Mouse (Mus musculus) intestine, embryonic 16.5 days (tissue): ENCODE measurements around the gene Ky. TPM values are rescaled to one million over a fixed set of nuclear protein-coding genes. Genes with fewer than 3 reads are reported as not detected.

Experiments used
- ATAC-seq: fragments of 200-750 bp; cut with Nextera tagmentation; 2 replicates; pipeline ENCODE4 v1.8.0; 2017; ENCODE audit warnings: moderate TSS enrichment, moderate library complexity
- H3K27ac ChIP-seq: fragments of 300-500 bp; sonication (generic); 2 replicates; pipeline ENCODE4 v1.5.1; 2014; ENCODE audit warnings: mild to moderate bottlenecking, low read length
- H3K27me3 ChIP-seq: fragments of 300-500 bp; sonication (generic); replicated peaks from 2 replicates; pipeline ENCODE4 v1.6.1; 2014; ENCODE audit warnings: low read length, control low read depth, mixed read lengths; ENCODE audit not compliant: control insufficient read depth, insufficient read depth
- H3K36me3 ChIP-seq: fragments of 300-500 bp; sonication (generic); 2 replicates; pipeline ENCODE4 v1.6.1; 2014; ENCODE audit warnings: low read length, control low read depth; ENCODE audit not compliant: control insufficient read depth, insufficient read depth
- H3K4me1 ChIP-seq: fragments of 300-500 bp; sonication (generic); 2 replicates; pipeline ENCODE4 v1.6.1; 2014; ENCODE audit warnings: low read length, control low read depth, mixed read lengths; ENCODE audit not compliant: control insufficient read depth, insufficient read depth
- H3K4me2 ChIP-seq: fragments of 300-500 bp; sonication (generic); 2 replicates; pipeline ENCODE4 v1.6.1; 2014; ENCODE audit warnings: low read depth, low read length, control low read depth
- H3K4me3 ChIP-seq: fragments of 300-500 bp; sonication (generic); 2 replicates; pipeline ENCODE4 v1.5.1; 2014; ENCODE audit warnings: mild to moderate bottlenecking, low read length
- H3K9ac ChIP-seq: fragments of 300-500 bp; sonication (generic); 2 replicates; pipeline ENCODE4 v1.6.1; 2014; ENCODE audit warnings: low read depth, low read length
- H3K9me3 ChIP-seq: fragments of 300-500 bp; sonication (generic); 2 replicates; pipeline ENCODE4 v1.6.1; 2016; ENCODE audit warnings: low read length, control low read depth; ENCODE audit not compliant: control insufficient read depth
- WGBS: fragments of 180-500 bp; shearing (Covaris S2); extraction: QIAGEN DNeasy Blood & Tissue Kit; methylation state at CpG from one replicate; pipeline ENCODE4 v1.1.7; 2014; 5-methylcytosine and 5-hydroxymethylcytosine counted together
- polyA plus RNA-seq: library from polyadenylated mRNA; unstranded; fragments of >200 nt; fragmentation: Nextera tagmentation; extraction: Ambion mirVana; gene quantifications from 2 replicates; pipeline ENCODE4 v1.2.1, GENCODE M21; 2015

Gene Ky
- polyA plus RNA-seq, 1 experiment from 2014 or later, result 0.34 TPM

DNA sequence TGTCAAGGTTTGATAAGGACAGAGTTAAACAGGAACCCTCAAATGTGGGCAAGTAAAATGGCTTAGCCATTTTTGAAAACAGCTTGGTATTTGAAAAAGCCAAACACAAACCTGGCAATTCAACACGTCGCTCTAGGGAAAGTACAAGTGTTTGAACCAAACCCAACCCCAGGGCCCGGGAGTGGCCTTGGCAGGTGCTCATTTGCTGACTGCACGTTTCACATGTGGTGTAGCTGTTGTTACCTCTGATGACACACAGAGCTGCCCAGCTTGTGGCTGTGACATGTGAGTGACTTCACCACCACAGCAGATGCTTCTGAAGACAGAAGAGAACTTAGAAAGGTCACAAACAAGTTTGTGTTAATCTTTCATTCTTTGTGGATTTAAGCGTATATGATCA, 67.3 kb downstream of the Ky start:
- Histone ChIP-seq H3K9me3 (no peaks in the 10 kb centered on the region), H3K4me1 (0 out of 2 replicates have a peak, but pooled peaks cover 3% of the 10 kb centered on the region), H3K27ac (no peak overlapping the region), H3K4me2 (no peak overlapping the region), H3K4me3 (no peak overlapping the region), H3K27me3 (no peaks in the 10 kb centered on the region), H3K9ac (no peak overlapping the region), H3K36me3 (no peaks in the 10 kb centered on the region)
- no peak for ATAC-seq
- WGBS, result 63% methylated on average over 5 of the region's 5 CpGs

DNA sequence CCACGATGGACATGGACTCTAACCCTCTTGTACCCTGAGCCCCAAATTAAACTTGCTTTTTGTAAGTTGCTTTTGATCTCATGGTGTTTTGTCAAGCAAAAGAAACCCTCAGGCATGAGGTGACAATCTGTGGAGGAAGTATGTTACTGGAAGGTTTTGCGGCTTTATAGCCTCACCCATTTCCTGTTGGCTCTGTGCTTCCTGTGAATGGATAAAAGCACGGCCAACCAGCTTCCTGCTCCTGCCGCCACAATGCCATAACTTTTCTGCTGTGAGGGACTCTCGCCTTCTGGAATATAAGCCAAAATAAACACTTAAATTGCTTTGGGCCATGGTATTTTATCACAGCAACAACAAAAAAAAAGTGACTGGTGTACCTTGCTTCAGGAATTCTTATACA, 71.9 kb downstream of the Ky start:
- no peak overlapping the region for H3K4me2 ChIP-seq
- no peaks in the 10 kb centered on the region for H3K27me3 ChIP-seq
- H3K9ac ChIP-seq, result no peak overlapping the region
- no peak overlapping the region for H3K27ac ChIP-seq
- H3K4me1 ChIP-seq, result 0 out of 2 replicates have a peak, but pooled peaks cover 3% of the 10 kb centered on the region
- H3K9me3 ChIP-seq, result no peaks in the 10 kb centered on the region
- H3K36me3 ChIP-seq, result no peaks in the 10 kb centered on the region
- no peak for ATAC-seq
- WGBS, result 55% methylated on average over 5 of the region's 5 CpGs
- no peak overlapping the region for H3K4me3 ChIP-seq

DNA sequence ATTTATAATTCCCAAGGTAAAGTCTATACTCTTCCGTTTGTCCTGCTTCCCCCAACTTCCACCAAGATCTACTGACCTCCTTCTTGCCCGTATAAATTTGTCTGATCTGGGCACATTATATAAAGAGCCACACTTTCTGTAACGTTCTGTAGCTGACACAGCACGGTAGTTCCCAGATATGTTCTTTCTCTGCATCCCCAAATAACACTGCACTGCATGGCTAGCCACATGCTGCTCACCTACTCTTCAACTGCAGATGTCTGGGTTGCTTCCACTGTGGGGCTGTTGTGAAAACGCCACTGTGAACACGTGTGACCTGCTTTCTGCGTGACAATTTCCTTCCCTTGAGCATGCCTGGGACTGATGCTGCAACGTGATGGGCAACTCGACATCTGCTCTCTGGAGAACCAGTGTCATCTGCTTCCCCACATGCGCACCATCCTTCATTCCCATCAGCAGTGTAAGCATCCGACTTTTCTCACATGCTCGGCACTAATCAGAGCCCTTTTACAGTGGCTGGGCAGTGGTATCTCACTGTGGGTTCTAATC, 76.4 kb downstream of the Ky start:
- Histone ChIP-seq H3K4me3 (no peak overlapping the region), H3K36me3 (peaks cover 4% of the 10 kb centered on the region; the same call in 1 of the 2 replicates), H3K9me3 (no peaks in the 10 kb centered on the region), H3K27ac (no peak overlapping the region), H3K27me3 (no peaks in the 10 kb centered on the region), H3K9ac (no peak overlapping the region), H3K4me2 (no peak overlapping the region), H3K4me1 (0 out of 2 replicates have a peak, but pooled peaks cover 3% of the 10 kb centered on the region)
- no peak for ATAC-seq
- WGBS, result 78% methylated on average over 12 of the region's 12 CpGs

DNA sequence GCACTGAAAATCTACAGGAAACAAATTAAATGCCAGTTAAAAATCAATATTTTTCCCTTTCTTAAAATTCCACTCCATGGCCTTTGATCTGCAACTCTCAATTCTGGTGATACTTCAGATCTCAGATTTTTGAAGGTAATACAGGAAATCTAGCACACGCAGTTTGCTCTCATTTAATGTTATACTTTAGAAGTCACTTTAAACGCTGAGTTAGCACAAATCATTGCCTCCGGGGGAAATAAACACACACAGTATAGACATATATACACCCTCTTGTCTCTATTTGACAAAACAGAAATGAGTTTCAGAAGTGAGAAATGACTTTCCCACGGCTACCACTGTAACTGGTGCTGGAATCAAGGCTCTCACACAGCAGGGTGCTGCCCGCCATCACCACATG, 81.8 kb downstream of the Ky start:
- Histone ChIP-seq H3K9ac (no peak overlapping the region), H3K27ac (no peak overlapping the region), H3K9me3 (no peaks in the 10 kb centered on the region), H3K4me3 (no peak overlapping the region), H3K36me3 (peaks cover 4% of the 10 kb centered on the region; the same call in 1 of the 2 replicates), H3K27me3 (no peaks in the 10 kb centered on the region), H3K4me2 (no peak overlapping the region), H3K4me1 (0 out of 2 replicates have a peak, but pooled peaks cover 3% of the 10 kb centered on the region)
- ATAC-seq, result no peak
- WGBS, result 64% methylated on average over 5 of the region's 5 CpGs

DNA sequence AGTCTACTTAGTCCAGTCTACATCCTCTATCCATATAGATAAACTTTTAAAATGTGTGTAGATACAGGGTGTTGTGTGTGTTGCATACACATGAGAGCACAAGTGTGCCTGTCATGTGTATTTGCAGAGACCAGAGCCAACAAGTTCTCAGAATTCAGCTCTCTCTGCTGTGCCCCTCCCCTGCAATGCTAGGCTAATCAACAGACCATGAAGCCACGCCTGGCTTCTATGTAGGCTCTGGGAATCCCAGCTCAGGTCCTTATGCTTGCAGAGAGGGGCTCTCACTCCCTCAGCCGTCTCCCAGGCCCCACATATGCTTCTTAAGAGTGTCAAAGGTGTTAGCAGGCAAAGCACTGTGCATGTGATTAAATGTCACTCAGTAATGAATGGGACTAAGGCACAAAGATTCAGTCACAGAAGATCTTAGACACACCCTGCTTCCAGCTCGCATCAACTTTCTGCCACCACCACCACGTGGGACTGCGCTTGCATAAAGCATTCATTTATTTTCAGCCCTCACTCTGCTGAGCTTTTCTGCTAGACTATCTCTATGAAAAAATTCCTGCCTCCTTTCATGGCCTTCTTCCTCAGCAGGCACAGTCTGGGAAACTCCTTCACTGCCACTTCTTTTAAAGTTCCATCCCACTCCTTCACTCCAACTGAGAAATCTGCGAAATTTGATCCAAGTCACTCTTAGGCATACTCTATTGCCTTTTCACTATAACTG, 89.3 kb downstream of the Ky start:
- no peaks in the 10 kb centered on the region for H3K9me3 ChIP-seq
- H3K27ac ChIP-seq, result no peak overlapping the region
- H3K36me3 ChIP-seq, result peaks cover 2% of the 10 kb centered on the region; the same call in 1 of the 2 replicates
- ATAC-seq, result no peak
- H3K9ac ChIP-seq, result no peak overlapping the region
- WGBS, result 54% methylated on average over 6 of the region's 6 CpGs
- no peaks in the 10 kb centered on the region for H3K27me3 ChIP-seq
- H3K4me3 ChIP-seq, result no peak overlapping the region
- H3K4me2 ChIP-seq, result no peak overlapping the region
- H3K4me1 ChIP-seq, result 0 out of 2 replicates have a peak, but pooled peaks cover 3% of the 10 kb centered on the region

Other genes with a start within 250 kb of the Ky start
- 5.0 and 5.1 TPM in 2 replicates for gene Ephb1, start 151.1 kb upstream of the Ky start, polyA plus RNA-seq
- gene Anapc13, start 120.5 kb downstream of the Ky start, polyA plus RNA-seq, result 175 and 183 TPM in 2 replicates
- gene Cep63, start 120.8 kb downstream of the Ky start, polyA plus RNA-seq, result 42.7 and 43.2 TPM in 2 replicates
- 20.4 and 21.8 TPM in 2 replicates for gene Amotl2, start 210.9 kb downstream of the Ky start, polyA plus RNA-seq